Mouse (Mus musculus) lung, embryonic 14.5 days (tissue): ENCODE data around the gene Adamtsl2. TPM values are rescaled to one million over a fixed set of nuclear protein-coding genes. Genes with fewer than 3 reads are reported as not detected.
A peak's percentile ranks its signal among the peaks of the same experiment; 100 is the strongest.

ENCODE experiments used
- ATAC-seq: fragments of 200-750 bp; cut with Nextera tagmentation; 2 replicates; pipeline ENCODE4 v1.8.0; 2017; ENCODE audit warnings: mild to moderate bottlenecking, moderate TSS enrichment, moderate library complexity; ENCODE audit not compliant: insufficient read depth
- DNase-seq: peaks from one replicate; pipeline ENCODE4 v3.0.0-alpha.2; 2015
- H3K27ac ChIP-seq: fragments of 300-500 bp; sonication (generic); 2 replicates; pipeline ENCODE4 v1.5.1; 2014; ENCODE audit warnings: low read depth, mild to moderate bottlenecking, moderate library complexity
- H3K27me3 ChIP-seq: fragments of 300-500 bp; sonication (generic); 2 replicates; pipeline ENCODE4 v1.6.1; 2014; ENCODE audit warnings: low read length, control low read depth; ENCODE audit not compliant: insufficient read depth
- H3K36me3 ChIP-seq: fragments of 300-500 bp; sonication (generic); 2 replicates; pipeline ENCODE4 v1.6.1; 2014; ENCODE audit warnings: control low read depth; ENCODE audit not compliant: insufficient read depth
- H3K4me1 ChIP-seq: fragments of 300-500 bp; sonication (generic); 2 replicates; pipeline ENCODE4 v1.6.1; 2014; ENCODE audit warnings: antibody characterized with exemption, control low read depth; ENCODE audit not compliant: insufficient read depth
- H3K4me2 ChIP-seq: fragments of 300-500 bp; sonication (generic); 2 replicates; pipeline ENCODE4 v1.6.1; 2014; ENCODE audit warnings: mild to moderate bottlenecking
- H3K4me3 ChIP-seq: fragments of 300-500 bp; sonication (generic); 2 replicates; pipeline ENCODE4 v1.5.1; 2014; ENCODE audit warnings: low read depth, low read length
- H3K9ac ChIP-seq: fragments of 300-500 bp; sonication (generic); 2 replicates; pipeline ENCODE4 v1.6.1; 2014
- H3K9me3 ChIP-seq: fragments of 300-500 bp; sonication (generic); 2 replicates; pipeline ENCODE4 v1.6.1; 2016; ENCODE audit warnings: low read depth, low read length, control low read depth
- CTCF ChIP-seq: IDR thresholded peaks from 2 replicates; pipeline ENCODE4 v1.5.1; 2016; ENCODE audit warnings: antibody characterized with exemption, low read depth
- WGBS: fragments of 180-500 bp; shearing (Covaris S2); extraction: QIAGEN DNeasy Blood & Tissue Kit; methylation state at CpG from one replicate; pipeline ENCODE4 v1.1.7; 2014; 5-methylcytosine and 5-hydroxymethylcytosine counted together
- polyA plus RNA-seq: library from polyadenylated mRNA; unstranded; fragments of >200 nt; fragmentation: Nextera tagmentation; extraction: Ambion mirVana; gene quantifications from 2 replicates; pipeline ENCODE4 v1.2.1, GENCODE M21; 2014

The Adamtsl2 gene
- polyA plus RNA-seq, 1 experiment from 2014 or later, result 21.0 TPM

DNA sequence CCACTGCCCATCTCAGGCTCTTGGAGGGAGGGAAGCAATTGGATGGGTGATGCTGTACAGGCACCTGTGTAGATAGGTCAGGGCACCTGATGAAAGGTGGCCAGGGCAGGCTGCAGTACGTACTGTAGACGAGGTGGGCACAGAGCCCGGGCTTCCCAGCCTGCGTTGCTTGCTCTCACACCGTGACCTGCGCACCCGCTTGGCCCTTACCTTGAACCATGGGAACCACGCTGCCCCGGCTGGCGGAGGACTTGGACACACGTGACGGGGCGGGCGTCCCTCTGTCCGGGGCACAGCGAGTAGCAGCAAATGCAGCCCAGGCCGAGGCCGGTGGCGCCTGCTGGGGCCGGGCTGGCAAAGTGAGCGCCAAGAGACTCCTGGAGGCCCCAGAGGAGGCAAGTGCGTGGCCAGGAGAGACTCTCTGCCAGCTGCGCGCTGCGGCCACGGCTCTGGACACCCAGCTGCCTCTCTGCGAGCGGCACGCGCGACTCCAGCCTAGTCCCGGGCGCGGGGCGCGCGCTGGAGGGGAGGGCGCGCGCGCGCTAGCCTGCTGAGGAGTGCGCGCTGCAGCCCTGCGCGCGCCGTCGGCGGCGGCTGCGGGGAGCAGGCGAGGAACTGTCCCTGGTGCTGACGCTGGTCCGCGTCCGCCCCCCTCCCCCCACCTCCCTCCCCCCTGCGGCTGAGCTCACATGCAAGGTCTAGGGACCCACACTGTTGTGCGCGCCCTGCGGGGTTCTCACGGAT is 62.9 kb downstream of the Adamtsl2 start, which contains the start of gene Fam163b:
Gene Fam163b, minus strand, starts transcription at position 542 of the 744 bp plus-strand sequence.
- H3K27me3 ChIP-seq, result peaks cover 37% of the 10 kb centered on the region
- H3K9ac ChIP-seq, result peak within 1 kb of the TSS; percentile 32
- DNase-seq (peak; percentile 87), ATAC-seq (peak; percentile 77)
- H3K4me1 ChIP-seq, result 0 out of 2 replicates have a peak, but pooled peaks cover 3% of the 10 kb centered on the region
- TF ChIP-seq CTCF, result no peak
- no peaks in the 10 kb centered on the region for H3K9me3 ChIP-seq
- peak within 1 kb of the TSS; percentile 31 for H3K4me3 ChIP-seq
- under 1% methylated on average over 61 of the region's 62 CpGs for WGBS
- H3K27ac ChIP-seq, result no peak within 1 kb of the TSS
- no peaks in the 10 kb centered on the region for H3K36me3 ChIP-seq
- peak within 1 kb of the TSS; percentile 72 for H3K4me2 ChIP-seq

DNA sequence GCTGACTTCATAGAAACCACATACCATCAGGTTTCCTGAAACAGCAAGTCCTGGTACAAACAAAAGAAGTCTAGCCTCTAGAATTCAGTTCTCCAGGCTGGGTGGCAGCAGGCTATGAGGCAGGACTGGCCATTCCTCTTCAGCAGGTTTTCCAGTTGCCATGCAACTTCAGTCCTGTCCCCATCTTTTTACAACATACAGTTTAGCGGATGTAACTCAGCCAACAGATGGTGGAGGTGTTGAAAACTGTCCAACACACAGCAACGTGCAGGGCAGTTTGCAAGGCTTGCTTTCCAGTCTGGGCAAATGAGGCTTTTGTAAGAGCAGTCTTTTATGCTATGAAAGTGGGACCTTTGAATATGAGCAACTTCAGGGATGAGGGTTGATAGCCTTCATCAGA is 65.8 kb downstream of the Adamtsl2 start:
- no peak overlapping the region for H3K9ac ChIP-seq
- WGBS, result 53% methylated on average over 2 of the region's 2 CpGs
- no peak for ATAC-seq

DNA sequence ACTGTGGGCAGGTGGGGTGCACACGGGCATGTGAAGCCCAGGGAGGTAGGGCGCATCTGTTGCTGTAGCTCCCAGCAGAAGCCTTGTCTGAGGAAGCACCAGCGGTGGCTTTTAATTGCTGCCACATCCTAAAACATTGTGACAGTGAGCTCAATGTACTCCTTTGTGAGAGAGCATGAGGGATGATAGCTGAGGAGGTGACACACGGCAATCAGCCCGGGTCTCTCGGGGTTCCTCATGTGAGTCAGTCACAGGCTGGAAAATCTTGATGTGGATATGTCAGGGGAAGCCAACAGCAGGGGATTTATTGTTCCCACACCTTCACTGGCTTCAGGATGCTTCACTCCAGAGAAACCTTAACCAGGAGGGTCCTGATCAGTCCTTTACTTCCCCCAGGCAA is 67.7 kb downstream of the Adamtsl2 start:
- TF ChIP-seq CTCF, result no peak
- no peak overlapping the region for H3K9ac ChIP-seq
- H3K4me2 ChIP-seq, result no peak overlapping the region
- no peak for DNase-seq
- H3K4me1 ChIP-seq, result 0 out of 2 replicates have a peak, but pooled peaks cover 3% of the 10 kb centered on the region
- WGBS, result 79% methylated on average over 6 of the region's 6 CpGs
- H3K27me3 ChIP-seq, result peaks cover 18% of the 10 kb centered on the region
- H3K9me3 ChIP-seq, result no peaks in the 10 kb centered on the region
- H3K36me3 ChIP-seq, result no peaks in the 10 kb centered on the region
- no peak for ATAC-seq
- H3K4me3 ChIP-seq, result no peak overlapping the region
- H3K27ac ChIP-seq, result no peak overlapping the region

More for the DNA sequence above, 65.8 kb downstream of the Adamtsl2 start:
- Histone ChIP-seq H3K27ac (no peak overlapping the region), H3K27me3 (peaks cover 31% of the 10 kb centered on the region), H3K4me1 (0 out of 2 replicates have a peak, but pooled peaks cover 3% of the 10 kb centered on the region), H3K36me3 (no peaks in the 10 kb centered on the region), H3K4me2 (no peak overlapping the region), H3K4me3 (no peak overlapping the region), H3K9me3 (no peaks in the 10 kb centered on the region)
- no peak for TF ChIP-seq CTCF
- DNase-seq, result no peak

DNA sequence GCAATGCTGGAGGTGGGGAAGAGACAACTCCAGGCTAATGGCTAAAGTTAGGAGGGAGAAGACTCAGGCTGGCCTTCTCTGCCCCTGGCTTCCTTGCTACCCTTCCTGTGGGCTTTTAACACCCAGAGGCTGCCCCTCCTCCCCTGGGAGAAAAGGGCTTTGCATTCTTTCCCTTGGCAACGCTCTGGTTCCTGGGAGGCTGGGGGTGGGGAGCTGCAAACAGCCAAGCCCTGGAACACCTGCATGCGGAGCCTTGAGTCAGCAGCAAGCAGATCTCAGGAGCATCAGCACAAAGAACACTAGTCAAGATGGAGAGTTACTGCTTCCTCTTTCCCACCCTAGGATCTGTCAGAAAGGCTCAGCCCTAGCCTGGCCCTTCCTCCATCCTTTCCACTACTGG is 70.3 kb downstream of the Adamtsl2 start:
- no peaks in the 10 kb centered on the region for H3K27me3 ChIP-seq
- no peak for ATAC-seq
- TF ChIP-seq CTCF, result no peak

DNA sequence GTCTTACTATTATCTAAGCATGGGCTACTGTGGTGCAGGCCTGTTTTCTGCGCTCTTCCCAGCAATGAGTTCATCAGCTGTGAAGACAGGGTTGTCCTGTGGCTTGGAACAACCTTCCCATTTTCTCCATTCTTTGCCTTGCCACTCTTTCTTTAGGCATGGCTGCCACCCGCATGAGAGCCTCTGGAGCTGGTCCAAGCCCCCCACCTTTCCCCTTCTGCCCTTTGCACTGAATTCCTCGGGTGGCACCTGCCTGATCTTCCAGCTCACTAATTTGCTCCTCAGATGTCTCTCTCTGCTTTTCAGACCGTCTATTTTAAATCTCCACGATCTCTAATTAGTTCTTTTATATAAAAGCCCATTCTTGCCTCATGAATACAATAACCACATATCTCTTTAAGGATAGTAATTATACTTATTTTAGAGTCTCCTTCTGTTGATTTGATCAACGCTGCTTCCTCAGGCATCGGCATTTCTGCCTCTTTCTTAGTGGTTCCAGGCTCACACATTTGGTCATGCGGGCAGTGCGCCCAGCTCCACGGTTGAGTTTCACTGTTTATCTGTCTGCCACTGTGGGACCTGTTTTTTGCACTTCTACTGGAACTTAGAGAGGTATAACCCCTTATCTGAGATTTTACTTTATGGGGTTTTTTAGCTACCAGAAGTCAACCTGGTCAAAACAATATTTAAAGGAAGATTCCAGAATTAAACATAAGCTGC is 75.4 kb downstream of the Adamtsl2 start:
- ATAC-seq (no peak), DNase-seq (no peak)
- H3K9me3 ChIP-seq, result no peaks in the 10 kb centered on the region
- no peak overlapping the region for H3K4me2 ChIP-seq
- no peaks in the 10 kb centered on the region for H3K27me3 ChIP-seq
- no peak overlapping the region for H3K9ac ChIP-seq
- H3K4me3 ChIP-seq, result no peak overlapping the region
- no peak overlapping the region for H3K27ac ChIP-seq
- WGBS, result 75% methylated on average over 10 of the region's 10 CpGs
- H3K4me1 ChIP-seq, result no peaks in the 10 kb centered on the region
- TF ChIP-seq CTCF, result no peak
- H3K36me3 ChIP-seq, result no peaks in the 10 kb centered on the region

More for the DNA sequence above, 70.3 kb downstream of the Adamtsl2 start:
- H3K9me3 ChIP-seq, result no peaks in the 10 kb centered on the region
- no peaks in the 10 kb centered on the region for H3K36me3 ChIP-seq
- H3K4me1 ChIP-seq, result no peaks in the 10 kb centered on the region
- no peak overlapping the region for H3K4me2 ChIP-seq
- no peak overlapping the region for H3K4me3 ChIP-seq
- H3K27ac ChIP-seq, result no peak overlapping the region
- no peak overlapping the region for H3K9ac ChIP-seq
- DNase-seq, result peak; percentile 13
- 7% methylated on average over 2 of the region's 2 CpGs for WGBS

DNA sequence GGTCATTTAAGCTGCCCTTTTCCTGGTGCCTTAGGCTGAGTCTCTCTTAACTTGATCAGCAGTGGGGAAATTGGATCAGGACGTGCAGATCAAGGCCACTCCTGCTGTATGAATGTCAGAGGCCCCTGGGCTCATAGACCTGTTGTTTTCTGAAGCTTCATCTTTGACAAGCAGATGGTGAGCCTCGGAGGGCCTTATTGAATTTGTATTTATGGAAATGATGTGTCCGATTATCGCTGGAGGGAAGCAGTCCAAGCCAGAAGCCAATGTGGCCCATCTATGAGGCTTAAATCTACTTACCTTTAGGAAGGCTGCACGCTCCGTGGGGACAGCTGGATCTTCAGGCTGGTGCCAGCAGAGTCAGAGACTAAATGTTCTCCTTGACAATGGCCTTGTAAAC is 77.4 kb downstream of the Adamtsl2 start:
- H3K27me3 ChIP-seq, result no peaks in the 10 kb centered on the region
- H3K9me3 ChIP-seq, result no peaks in the 10 kb centered on the region
- no peaks in the 10 kb centered on the region for H3K4me1 ChIP-seq
- H3K9ac ChIP-seq, result no peak overlapping the region
- H3K4me2 ChIP-seq, result no peak overlapping the region
- ATAC-seq (no peak), DNase-seq (no peak)
- no peaks in the 10 kb centered on the region for H3K36me3 ChIP-seq
- WGBS, result 74% methylated on average over 6 of the region's 6 CpGs
- H3K27ac ChIP-seq, result no peak overlapping the region
- no peak overlapping the region for H3K4me3 ChIP-seq
- no peak for TF ChIP-seq CTCF

Other genes starting within 250 kb of the Adamtsl2 start
- not detected in 2 replicates for gene Abo, start 214.4 kb upstream of the Adamtsl2 start, polyA plus RNA-seq
- 12.5 and 15.5 TPM in 2 replicates for gene Surf6, start 176.5 kb upstream of the Adamtsl2 start, polyA plus RNA-seq
- gene Med22, start 168.7 kb upstream of the Adamtsl2 start, polyA plus RNA-seq, result 33.2 and 34.6 TPM in 2 replicates
- gene Rpl7a, start 168.6 kb upstream of the Adamtsl2 start, polyA plus RNA-seq, result 775 and 784 TPM in 2 replicates
- 33.2 and 35.5 TPM in 2 replicates for gene Surf2, start 163.0 kb upstream of the Adamtsl2 start, polyA plus RNA-seq
- gene Surf1, start 162.8 kb upstream of the Adamtsl2 start, polyA plus RNA-seq, result 41.5 and 43.6 TPM in 2 replicates
- 195 and 211 TPM in 2 replicates for gene Surf4, start 145.5 kb upstream of the Adamtsl2 start, polyA plus RNA-seq
- gene Stkld1, start 145.3 kb upstream of the Adamtsl2 start, polyA plus RNA-seq, result not detected in 2 replicates
- 44.9 and 48.3 TPM in 2 replicates for gene Rexo4, start 115.0 kb upstream of the Adamtsl2 start, polyA plus RNA-seq
- 0.07 and 0.08 TPM in 2 replicates for gene Adamts13, start 106.0 kb upstream of the Adamtsl2 start, polyA plus RNA-seq
- 48.4 and 58.8 TPM in 2 replicates for gene Cacfd1, start 69.5 kb upstream of the Adamtsl2 start, polyA plus RNA-seq
- 0.28 and 0.35 TPM in 2 replicates for gene Slc2a6, start 51.4 kb upstream of the Adamtsl2 start, polyA plus RNA-seq
- 0.17 and 0.18 TPM in 2 replicates for gene Mymk, start 7.2 kb upstream of the Adamtsl2 start, polyA plus RNA-seq
- gene Fam163b, start 63.1 kb downstream of the Adamtsl2 start, polyA plus RNA-seq, result 0.61 and 0.70 TPM in 2 replicates
- gene Dbh, start 85.9 kb downstream of the Adamtsl2 start, polyA plus RNA-seq, result 0.20 and 0.75 TPM in 2 replicates
- 23.6 and 25.0 TPM in 2 replicates for gene Sardh, start 169.0 kb downstream of the Adamtsl2 start, polyA plus RNA-seq